ENCODE assay signal across 10 mouse cellular contexts in genomic region chr10:67247145-67247544, GRCm38 (mm10). TPM values are rescaled to one million over a fixed set of nuclear protein-coding genes. Genes with fewer than 3 reads are reported as not detected.
A peak's percentile ranks its signal among the peaks of the same experiment; 100 is the strongest.
DNase-seq lines count a peak whose midpoint lies in the region; ATAC-seq and TF ChIP-seq lines count a peak whose summit lies in the region.
"Had no signal": no experiment of that assay in that cellular context is flagged by ENCODE, and none has a peak within 500 bp of the region (broad histone marks: within the 10 kb centered on the region; RNA-seq: fewer than 3 reads in every experiment).

No protein-coding gene starts in this region.

- no peaks in the 10 kb centered on the region for H3K9me3 ChIP-seq in forebrain, embryonic 11.5 days (ENCODE audit: control insufficient read depth, low read length)
- H3K9me3 ChIP-seq in forebrain, embryonic 15.5 days = no peaks in the 10 kb centered on the region
- no peaks in the 10 kb centered on the region for H3K9me3 ChIP-seq in liver, embryonic 12.5 days (replicated peaks)
- no peaks in the 10 kb centered on the region for H3K9me3 ChIP-seq in midbrain, postnatal 0 days (ENCODE audit: low read length)
- H3K9me3 ChIP-seq: embryonic facial prominence, embryonic 12.5 days; liver, embryonic 15.5 days had no signal

- WGBS in forebrain, embryonic 11.5 days = 86% methylated on average over 4 of the region's 4 CpGs
- WGBS in forebrain, embryonic 15.5 days = 90% methylated on average over 4 of the region's 4 CpGs
- 81% methylated on average over 4 of the region's 4 CpGs for whole genome bisulfite sequencing in liver, embryonic 12.5 days (ENCODE audit: insufficient replicate concordance)
- WGBS in midbrain, postnatal 0 days = 91% methylated on average over 4 of the region's 4 CpGs

- peak; percentile 81 for TF ChIP-seq CTCF in midbrain, postnatal 0 days (IDR thresholded peaks at IDR 0.05)

- H3K4me3 ChIP-seq in forebrain, embryonic 11.5 days (ENCODE audit: low read depth, low read length) = no peak overlapping the region
- H3K4me3 ChIP-seq in forebrain, embryonic 15.5 days = no peak overlapping the region
- H3K4me3 ChIP-seq in liver, embryonic 12.5 days = no peak overlapping the region
- H3K4me3 ChIP-seq in midbrain, postnatal 0 days (ENCODE audit: low read depth, low read length) = no peak overlapping the region
- H3K4me3 ChIP-seq: embryonic facial prominence, embryonic 12.5 days; liver, embryonic 15.5 days had no signal

- H3K27ac ChIP-seq in forebrain, embryonic 11.5 days (ENCODE audit: low read depth, low read length) = no peak overlapping the region
- H3K27ac ChIP-seq in forebrain, embryonic 15.5 days (replicated peaks) = no peak overlapping the region
- no peak overlapping the region for H3K27ac ChIP-seq in liver, embryonic 12.5 days
- no peak overlapping the region for H3K27ac ChIP-seq in midbrain, postnatal 0 days (ENCODE audit: low read depth, low read length)
- H3K27ac ChIP-seq: embryonic facial prominence, embryonic 12.5 days; liver, embryonic 15.5 days had no signal

- H3K9ac ChIP-seq in forebrain, embryonic 11.5 days (ENCODE audit: low read length) = no peak overlapping the region
- H3K9ac ChIP-seq in forebrain, embryonic 15.5 days (replicated peaks) = no peak overlapping the region
- H3K9ac ChIP-seq in liver, embryonic 12.5 days = no peak overlapping the region
- no peak overlapping the region for H3K9ac ChIP-seq in midbrain, postnatal 0 days (replicated peaks; ENCODE audit: low read length, poor library complexity, severe bottlenecking)
- H3K9ac ChIP-seq: embryonic facial prominence, embryonic 12.5 days; liver, embryonic 15.5 days had no signal

- DNase-seq in forebrain, embryonic 11.5 days (ENCODE audit: low spot score) = peak; percentile 61
- peak; percentile 62 for DNase-seq in liver
- peak; percentile 60 for DNase-seq in midbrain, postnatal 0 days (ENCODE audit: low spot score)
- DNase-seq in yolk sac, embryonic 10.5 days (ENCODE audit: low spot score) = no peak

- no peak overlapping the region for H3K4me2 ChIP-seq in forebrain, embryonic 11.5 days (ENCODE audit: low read depth, low read length, severe bottlenecking)
- no peak overlapping the region for H3K4me2 ChIP-seq in forebrain, embryonic 15.5 days (replicated peaks)
- H3K4me2 ChIP-seq in liver, embryonic 12.5 days = no peak overlapping the region
- H3K4me2 ChIP-seq in midbrain, postnatal 0 days (ENCODE audit: low read depth, low read length, poor library complexity, severe bottlenecking) = no peak overlapping the region
- H3K4me2 ChIP-seq: embryonic facial prominence, embryonic 12.5 days; liver, embryonic 15.5 days had no signal

- peaks cover 4% of the 10 kb centered on the region; the same call in 1 of the 2 replicates for H3K36me3 ChIP-seq in forebrain, embryonic 11.5 days (ENCODE audit: control insufficient read depth, insufficient read depth, low read length)
- peaks cover 57% of the 10 kb centered on the region for H3K36me3 ChIP-seq in forebrain, embryonic 15.5 days
- H3K36me3 ChIP-seq in liver, embryonic 12.5 days = peaks cover 88% of the 10 kb centered on the region
- H3K36me3 ChIP-seq in midbrain, postnatal 0 days (ENCODE audit: insufficient read depth, low read length) = peaks cover 12% of the 10 kb centered on the region; the same call in 1 of the 2 replicates

- no peaks in the 10 kb centered on the region for H3K27me3 ChIP-seq in forebrain, embryonic 11.5 days (ENCODE audit: control insufficient read depth, insufficient read depth, low read length)
- H3K27me3 ChIP-seq in forebrain, embryonic 15.5 days = no peaks in the 10 kb centered on the region
- H3K27me3 ChIP-seq in liver, embryonic 12.5 days (replicated peaks) = no peaks in the 10 kb centered on the region
- H3K27me3 ChIP-seq in midbrain, postnatal 0 days (ENCODE audit: insufficient read depth, low read length) = no peaks in the 10 kb centered on the region
- H3K27me3 ChIP-seq: embryonic facial prominence, embryonic 12.5 days; liver, embryonic 15.5 days had no signal

- no peak for ATAC-seq in forebrain, embryonic 11.5 days (replicated peaks; ENCODE audit: low FRiP score)
- ATAC-seq in forebrain, embryonic 15.5 days (replicated peaks) = no peak
- ATAC-seq in liver, embryonic 12.5 days = no peak
- ATAC-seq in activated CD4-positive, CD25-positive, alpha-beta regulatory T cell, adult 4 months = peak; percentile 43
- ATAC-seq in hematopoietic stem cell, adult 5-6 weeks (replicated peaks in 1 of 2; ENCODE audit: insufficient read depth in 1 of 2, low FRiP score in 2 of 2, low TSS enrichment in 1 of 2, low read depth in 1 of 2, poor library complexity in 2 of 2, severe bottlenecking in 2 of 2) = peak; percentile 42 to 56; a peak in 2 of 4 replicates
- no peak for ATAC-seq in midbrain, postnatal 0 days (ENCODE audit: low FRiP score)

- no peaks in the 10 kb centered on the region for H3K4me1 ChIP-seq in forebrain, embryonic 11.5 days (replicated peaks; ENCODE audit: control insufficient read depth, insufficient read depth, low read length)
- H3K4me1 ChIP-seq in forebrain, embryonic 15.5 days = no peaks in the 10 kb centered on the region
- peaks cover 6% of the 10 kb centered on the region; the same call in 1 of the 2 replicates for H3K4me1 ChIP-seq in liver, embryonic 12.5 days
- H3K4me1 ChIP-seq in midbrain, postnatal 0 days (ENCODE audit: insufficient read depth, low read length) = no peaks in the 10 kb centered on the region
- H3K4me1 ChIP-seq: embryonic facial prominence, embryonic 12.5 days; liver, embryonic 15.5 days had no signal

RNA-seq across cellular contexts. Expression of gene Nrbf2, which starts 38.0 kb away (rescaled TPM):
- 42.0 and 44.3 TPM in 2 replicates for polyA plus RNA-seq in forebrain, embryonic 11.5 days (2014; fragmentation: Nextera tagmentation; extraction: Ambion mirVana)
- polyA plus RNA-seq in forebrain, embryonic 15.5 days (2015; fragmentation: Nextera tagmentation; extraction: Ambion mirVana) = 40.5 and 43.9 TPM in 2 replicates
- polyA plus RNA-seq in liver, embryonic 12.5 days (2016; fragmentation: Nextera tagmentation; extraction: Ambion mirVana) = 23.6 and 24.2 TPM in 2 replicates
- polyA plus RNA-seq in activated CD4-positive, CD25-positive, alpha-beta regulatory T cell, adult 4 months (2017; shearing (Covaris generic)) = 10 to 100 TPM; 29.0 to 29.4 TPM
- total RNA-seq in hematopoietic stem cell, adult 5-6 weeks (2017) = 20.3 and 21.3 TPM in 2 replicates
- 15.5 and 17.3 TPM in 2 replicates for total RNA-seq in midbrain, postnatal 0 days (2014; rRNA removed)
- 34.4 and 36.1 TPM in 2 replicates for polyA plus RNA-seq in midbrain, postnatal 0 days (2015; fragmentation: Nextera tagmentation; extraction: Ambion mirVana)

Comparison
In these comparisons a context has a peak if more than half of its experiments do, and no peak if none do; other contexts are left out.
1. ATAC-seq: peak in activated CD4-positive, CD25-positive, alpha-beta regulatory T cell, adult 4 months (single experiment) and hematopoietic stem cell, adult 5-6 weeks (2 of 2); none in forebrain, embryonic 11.5 days (single experiment), forebrain, embryonic 15.5 days (single experiment), liver, embryonic 12.5 days (single experiment) and midbrain, postnatal 0 days (single experiment).